Mouse (Mus musculus) left cerebral cortex, postnatal 4 days (tissue): Measurements from ENCODE around the gene Gm867. TPM values are rescaled to one million over a fixed set of nuclear protein-coding genes. Genes with fewer than 3 reads are reported as not detected.

Experiments used
- DNase-seq: peaks from one replicate; pipeline ENCODE4 v3.0.0-alpha.2; 2022
- intact Hi-C: fragments of 180-260 bp; cut with DNase I; formaldehyde crosslinking; loops from one replicate; pipeline ENCODE4 v1.15.1; 2025
- total RNA-seq, 2 experiments: library from RNA; stranded (reverse); gene quantifications; 2 replicates each; pipeline ENCODE4 v1.2.3; 2021

The Gm867 gene
- total RNA-seq, 2 experiments from 2014 or later: 0.48 to 1.1 TPM

DNA sequence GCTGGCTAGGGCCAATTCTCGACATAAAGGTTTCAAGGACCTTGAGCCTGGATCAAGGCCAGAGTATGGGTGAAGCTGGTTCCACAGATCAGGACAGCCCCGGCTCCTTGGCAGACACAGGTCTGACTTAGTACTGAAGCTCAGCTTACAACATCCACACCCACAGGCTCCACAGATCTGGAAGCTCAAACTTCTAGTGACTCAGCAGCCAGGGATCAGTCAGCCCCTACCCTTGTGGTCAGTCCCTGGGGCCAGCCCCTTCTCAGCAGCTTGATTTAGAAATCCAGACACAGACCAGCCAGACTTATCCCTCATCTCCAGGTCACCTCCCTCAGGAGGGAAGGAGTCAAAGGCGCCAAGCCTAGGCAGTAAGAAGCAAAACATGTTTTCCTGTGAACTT lies 41.6 kb downstream of the Gm867 start:
- no peak for DNase-seq
- intact Hi-C loops: loop anchor here (5.0 kb wide), 1 partner anchor 53 kb away; the partner anchor contains the start of gene Gm5134

DNA sequence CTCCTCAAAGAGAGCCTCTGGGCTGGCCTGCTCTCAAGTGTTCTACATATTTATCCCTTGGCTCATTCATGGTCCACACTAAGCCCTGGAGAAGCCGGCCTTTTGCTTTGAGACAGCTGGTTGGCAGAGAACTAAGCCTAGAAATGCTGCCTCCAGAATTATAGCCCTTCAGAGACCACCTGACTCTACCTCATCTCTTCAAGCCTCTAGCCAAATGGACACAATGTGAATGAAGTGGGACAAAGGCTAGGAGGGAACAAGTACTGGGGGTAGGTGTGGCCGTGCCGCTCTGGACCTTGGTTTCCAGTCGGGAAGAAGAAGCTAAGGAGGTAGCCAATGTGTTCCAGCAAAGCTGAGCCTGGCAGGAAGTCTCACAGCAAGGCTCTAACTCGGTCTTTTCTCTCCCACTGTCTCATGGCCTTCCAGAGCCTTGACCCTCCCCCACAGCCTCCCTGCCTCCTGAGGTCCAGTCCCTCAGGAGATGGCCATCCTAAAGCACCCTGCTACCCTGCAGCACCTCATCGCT lies 42.4 kb downstream of the Gm867 start:
- DNase-seq: no peak
- intact Hi-C loops: loop anchor here (5.0 kb wide), 1 partner anchor 54 kb away; the partner anchor contains the start of gene Gm5134

DNA sequence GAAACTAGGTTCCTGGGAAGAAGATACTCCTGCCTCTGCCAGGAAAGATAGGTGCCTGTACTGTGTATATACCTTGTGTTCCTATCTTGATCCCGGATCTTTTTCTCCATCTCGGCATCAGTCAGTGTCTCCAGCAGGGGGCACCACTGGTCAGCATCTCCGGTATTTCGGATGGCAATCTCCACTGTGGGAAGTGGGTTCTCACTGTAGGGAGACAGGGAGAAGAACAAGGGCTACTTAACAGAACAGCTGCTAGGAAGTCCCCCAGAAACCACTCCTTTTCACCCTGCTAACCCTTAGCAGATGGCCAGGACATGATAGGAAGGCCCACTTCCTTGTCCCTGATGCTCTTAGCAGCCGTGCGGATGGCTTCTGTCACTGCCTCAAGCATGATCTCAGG lies 43.1 kb downstream of the Gm867 start:
- intact Hi-C loops: loop anchor here (5.0 kb wide), 1 partner anchor 55 kb away; the partner anchor contains the start of gene Gm5134
- peak; percentile 77 for DNase-seq

DNA sequence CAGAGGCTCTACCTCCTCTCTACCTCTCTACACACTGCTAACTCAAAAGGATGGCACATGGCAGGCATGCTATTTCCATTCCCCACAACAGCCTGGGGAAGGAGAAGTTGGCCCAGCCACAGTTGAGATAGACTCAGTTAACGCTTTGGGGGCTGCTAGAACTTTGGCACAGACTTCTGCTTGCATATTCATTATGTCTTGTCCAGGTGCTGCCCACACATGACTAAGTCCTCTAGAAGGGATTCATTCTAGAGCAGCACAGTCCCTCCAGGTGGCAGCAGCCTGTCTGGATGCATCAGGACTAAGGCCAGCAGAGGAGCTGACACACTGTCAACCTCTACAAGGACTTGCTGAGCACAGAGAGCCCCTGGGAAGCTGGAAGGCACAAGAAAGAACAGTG lies 44.3 kb downstream of the Gm867 start:
- intact Hi-C loops: loop anchor here (5.0 kb wide), 1 partner anchor 56 kb away; the partner anchor contains the start of gene Gm5134
- DNase-seq: no peak

DNA sequence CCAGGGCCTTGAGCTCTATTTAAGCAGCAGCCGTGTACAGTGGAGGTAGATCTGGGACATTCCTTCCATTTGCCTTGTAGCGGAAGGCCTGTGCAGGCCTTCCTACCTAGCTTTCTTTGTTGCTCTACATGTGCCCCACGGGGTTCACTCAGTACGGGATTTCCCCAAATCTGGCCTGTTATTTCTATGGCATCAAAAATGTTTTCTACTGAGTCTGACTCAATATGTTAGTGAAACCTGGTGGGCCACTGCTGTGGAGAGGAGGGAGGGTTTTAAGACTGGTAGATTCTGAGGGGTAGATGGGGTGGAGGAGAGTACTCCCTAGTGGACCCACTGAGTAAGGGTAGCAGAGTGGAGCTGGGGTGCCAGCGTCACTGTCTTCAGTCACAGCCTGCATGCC lies 44.7 kb downstream of the Gm867 start:
- DNase-seq: no peak
- intact Hi-C loops: loop anchor here (5.0 kb wide), 1 partner anchor 57 kb away; the partner anchor contains the start of gene Gm5134

DNA sequence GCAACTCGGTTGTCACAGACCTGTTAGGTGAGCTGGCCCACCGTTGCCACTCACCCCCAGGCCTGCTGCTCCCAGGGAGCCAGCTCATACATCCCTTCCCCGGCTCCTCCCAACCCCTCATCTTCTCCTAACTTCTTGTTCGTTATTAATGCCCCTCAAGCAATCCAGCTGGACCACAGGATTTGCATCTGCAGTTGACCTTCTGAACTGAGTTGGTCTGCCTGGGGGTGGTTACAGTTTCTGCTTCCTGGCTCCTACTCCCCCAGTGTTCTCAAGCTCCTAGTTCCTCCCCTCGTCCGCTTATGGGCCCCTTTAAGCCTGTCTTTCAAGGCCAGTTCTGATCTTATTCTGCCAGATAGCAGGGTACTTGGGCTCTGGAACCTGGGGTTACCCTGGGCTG lies 45.9 kb downstream of the Gm867 start:
- DNase-seq: no peak
- intact Hi-C loops: no loop called here

DNA sequence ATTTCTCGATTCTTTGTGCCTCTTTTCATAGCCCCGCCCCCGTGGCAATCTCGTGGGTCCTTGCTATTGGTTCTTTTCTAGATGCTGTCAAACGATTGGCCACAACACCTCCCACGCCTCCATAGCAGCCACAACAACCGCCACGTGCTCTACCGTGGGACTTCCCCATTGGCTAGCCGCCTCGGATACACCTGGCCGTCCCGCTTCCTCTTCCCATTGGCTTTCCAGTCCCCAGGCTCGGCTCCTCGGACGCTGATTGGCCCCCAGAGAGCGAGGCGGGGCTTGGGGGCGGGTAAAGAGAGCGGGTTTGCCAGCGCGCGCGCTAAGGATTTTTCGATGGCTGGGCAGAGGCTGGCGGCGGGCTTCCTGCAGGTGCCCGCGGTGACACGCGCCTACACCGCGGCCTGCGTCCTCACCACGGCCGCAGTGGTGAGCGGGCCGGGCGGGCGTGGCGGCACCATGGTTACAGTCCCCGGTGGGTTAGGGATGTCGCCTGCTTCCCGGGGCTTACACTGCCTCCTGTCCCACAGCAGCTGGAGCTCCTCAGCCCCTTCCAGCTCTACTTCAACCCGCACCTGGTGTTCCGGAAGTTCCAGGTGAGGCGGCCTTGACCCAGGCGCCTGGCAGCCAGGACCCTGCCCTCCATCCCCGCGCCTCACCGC lies 47.3 kb downstream of the Gm867 start, which contains the start of gene Derl3:
Gene Derl3 (plus strand): TSS at position 325 of the 662 bp plus-strand sequence.
- DNase-seq: peak; percentile 95
- intact Hi-C loops: no loop called here

DNA sequence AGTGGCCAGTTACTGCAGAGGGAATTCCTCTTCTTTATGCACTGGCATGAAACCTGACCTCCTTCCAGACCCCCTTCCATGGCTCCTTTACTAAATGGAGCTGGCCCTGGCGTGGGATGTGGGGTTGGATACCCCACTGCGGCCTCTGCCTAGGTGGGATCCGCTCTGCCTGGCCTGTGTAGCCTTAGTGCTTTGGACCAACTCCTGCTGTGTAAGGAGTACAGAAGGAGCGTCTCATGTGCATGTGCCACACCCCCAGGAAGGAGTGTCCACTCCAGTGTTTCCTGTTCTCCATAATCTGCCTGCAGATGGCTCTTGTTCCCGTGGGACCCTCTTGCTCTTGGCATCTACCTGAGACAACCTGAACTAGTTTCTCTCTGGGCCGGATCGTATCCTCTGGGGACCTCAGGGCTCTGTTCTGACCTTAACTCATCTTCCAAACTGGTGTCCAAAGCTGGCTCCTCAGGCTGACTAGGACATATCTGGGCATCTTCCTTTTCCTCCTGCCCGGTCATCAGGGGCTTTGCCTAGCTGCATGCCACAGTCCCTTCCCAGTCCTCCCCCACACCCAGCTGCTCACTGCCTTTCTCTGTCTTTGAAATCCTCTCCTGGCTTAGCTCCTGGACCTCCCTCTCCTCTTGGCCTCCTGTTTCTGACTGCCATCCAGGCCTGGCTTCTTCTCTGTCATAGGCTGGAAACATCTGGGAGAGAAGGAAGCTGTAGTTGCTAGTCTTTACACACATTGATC lies 50.9 kb downstream of the Gm867 start:
- intact Hi-C loops: no loop called here
- DNase-seq: peak; percentile 24

Other genes starting within 250 kb of the Gm867 start
- gene Cabin1, start 176.3 kb downstream of the Gm867 start, total RNA-seq: 100 to 1,000 TPM in 1 of 2 experiments, 10 to 100 TPM in 1; 93.1 to 101 TPM
- gene Ddt, start 167.3 kb downstream of the Gm867 start, total RNA-seq: 10 to 100 TPM; 34.0 to 36.1 TPM
- not detected for gene Gm20441, start 159.7 kb downstream of the Gm867 start, total RNA-seq
- gene Gstt3, start 159.3 kb downstream of the Gm867 start, total RNA-seq: under 1 TPM; 0.60 to 0.70 TPM
- 1 to 10 TPM; 6.6 to 9.4 TPM for gene Gstt1, start 142.1 kb downstream of the Gm867 start, total RNA-seq
- gene Gstt4, start 118.1 kb downstream of the Gm867 start, total RNA-seq: not detected
- 1 to 10 TPM; 3.6 to 4.3 TPM for gene Gstt2, start 103.2 kb downstream of the Gm867 start, total RNA-seq
- gene Mif, start 80.4 kb downstream of the Gm867 start, total RNA-seq: 100 to 1,000 TPM; 844 to 864 TPM
- gene Derl3, start 47.3 kb downstream of the Gm867 start, total RNA-seq: 1 to 10 TPM; 2.1 to 2.7 TPM
- 100 to 1,000 TPM; 138 to 139 TPM for gene Smarcb1, start 19.1 kb downstream of the Gm867 start, total RNA-seq
- gene Chchd10, start 7.5 kb downstream of the Gm867 start, total RNA-seq: 10 to 100 TPM; 39.2 to 59.6 TPM
- gene Mmp11, start 4.2 kb downstream of the Gm867 start, total RNA-seq: 10 to 100 TPM in 1 of 2 experiments, 1 to 10 TPM in 1; 9.9 to 10.7 TPM
- not detected for gene Vpreb3, start 2.4 kb upstream of the Gm867 start, total RNA-seq
- not detected for gene Gm5134, start 13.8 kb upstream of the Gm867 start, total RNA-seq
- 10 to 100 TPM; 10.3 to 11.4 TPM for gene Zfp280b, start 92.0 kb upstream of the Gm867 start, total RNA-seq
- gene Slc5a4b, start 170.3 kb upstream of the Gm867 start, total RNA-seq: not detected
- gene Slc5a4a, start 206.8 kb upstream of the Gm867 start, total RNA-seq: not detected